Mouse (Mus musculus): ENCODE measurements at regions not wholly inside any gene's neighbourhood (a gene's known extent, or its start where the extent isn't known, plus 50 kb on each side); places are given as distances from the start of the nearest gene placed in this dataset.

- no peak for TF ChIP-seq CTCF (conservative IDR thresholded peaks at IDR 0.05; ENCODE audit: insufficient read depth, insufficient read length, low read depth, low read length)
- no peak for TF ChIP-seq POLR2A (IDR thresholded peaks at IDR 0.05; ENCODE audit: low read depth, low read length)
Observed at GRCm38 (mm10) chr1:94298395-94298794, 246.0 kb upstream of the Pdcd1 start.
